Mouse (Mus musculus): ENCODE data around the gene Capza1. TPM values are rescaled to one million over a fixed set of nuclear protein-coding genes. Genes with fewer than 3 reads are reported as not detected.

Capza1 gene
- total and polyA plus RNA-seq, 3 experiments: 60.2 to 141 (median 135) TPM

GRCm38 (mm10) chr3:104896141-104896540, 31.8 kb upstream of the Capza1 start:
- Histone ChIP-seq H3K27ac (ENCODE audit: control insufficient read depth, low read depth, low read length) (no peak overlapping the region), H3K9me3 (replicated peaks; ENCODE audit: insufficient read depth, low read length) (no peaks in the 10 kb centered on the region), H3K4me1 (ENCODE audit: control insufficient read depth in 1 of 2, insufficient read depth in 2 of 2, low read length in 2 of 2) (no peaks in the 10 kb centered on the region), H3K27me3 (ENCODE audit: control insufficient read depth in 1 of 2, insufficient read depth in 2 of 2, low read length in 2 of 2) (no peaks in the 10 kb centered on the region), H3K9ac (ENCODE audit: control insufficient read depth, low read depth, low read length, poor library complexity, severe bottlenecking) (no peak overlapping the region), H3K79me2 (ENCODE audit: control insufficient read depth, insufficient read depth, low read length, poor library complexity) (no peaks in the 10 kb centered on the region), H3K36me3 (ENCODE audit: control insufficient read depth in 1 of 2, insufficient read depth in 2 of 2, low read length in 2 of 2) (no peaks in the 10 kb centered on the region; a peak in 1 of 4 replicates), H3K4me3 (ENCODE audit: control insufficient read depth in 1 of 2, insufficient read depth in 1 of 2, low read depth in 2 of 2, low read length in 2 of 2) (no peak overlapping the region)
- no peak for TF ChIP-seq CHD2 (IDR thresholded peaks at IDR 0.05; ENCODE audit: low read length)
- no peak for TF ChIP-seq TCF12 (IDR thresholded peaks at IDR 0.05; ENCODE audit: low read depth, low read length)
- TF ChIP-seq CHD1 (IDR thresholded peaks at IDR 0.05; ENCODE audit: low read depth, low read length): no peak
- no peak for TF ChIP-seq ELF1 (IDR thresholded peaks at IDR 0.05; ENCODE audit: low read depth, low read length)
- TF ChIP-seq MYB (IDR thresholded peaks at IDR 0.05; ENCODE audit: low read depth, low read length): no peak
- no peak for TF ChIP-seq MEF2A (IDR thresholded peaks at IDR 0.05; ENCODE audit: extremely low read depth, insufficient replicate concordance, low read depth, low read length, poor library complexity, severe bottlenecking)
- TF ChIP-seq POLR2A (IDR thresholded peaks at IDR 0.05; ENCODE audit: control insufficient read depth in 1 of 2, insufficient read depth in 1 of 2, low read depth in 1 of 2, low read length in 2 of 2, poor library complexity in 1 of 2): no peak
- no peak for DNase-seq (ENCODE audit: low read depth, low spot score)

GRCm38 (mm10) chr3:104888585-104888984, 24.3 kb upstream of the Capza1 start:
- Histone ChIP-seq H3K27me3 (ENCODE audit: control insufficient read depth in 1 of 2, insufficient read depth in 2 of 2, low read length in 2 of 2) (no peaks in the 10 kb centered on the region), H3K4me1 (ENCODE audit: control insufficient read depth in 1 of 2, insufficient read depth in 2 of 2, low read length in 2 of 2) (no peaks in the 10 kb centered on the region), H3K36me3 (ENCODE audit: control insufficient read depth in 1 of 2, insufficient read depth in 2 of 2, low read length in 2 of 2) (peaks cover 0 to 1% of the 10 kb centered on the region in 2 experiments; a peak in 1 of 4 replicates), H3K27ac (ENCODE audit: control insufficient read depth, low read depth, low read length) (no peak overlapping the region), H3K79me2 (ENCODE audit: control insufficient read depth, insufficient read depth, low read length, poor library complexity) (no peaks in the 10 kb centered on the region), H3K4me3 (ENCODE audit: control insufficient read depth in 1 of 2, insufficient read depth in 1 of 2, low read depth in 2 of 2, low read length in 2 of 2) (no peak overlapping the region), H3K9ac (ENCODE audit: control insufficient read depth, low read depth, low read length, poor library complexity, severe bottlenecking) (no peak overlapping the region), H3K9me3 (replicated peaks; ENCODE audit: insufficient read depth, low read length) (no peaks in the 10 kb centered on the region)
- no peak for TF ChIP-seq SIN3A (IDR thresholded peaks at IDR 0.05; ENCODE audit: low read length)
- no peak for TF ChIP-seq SMC3 (IDR thresholded peaks at IDR 0.05; ENCODE audit: low read depth, low read length)
- TF ChIP-seq RAD21 (IDR thresholded peaks at IDR 0.05; ENCODE audit: low read depth, low read length): no peak
- TF ChIP-seq MAFK (IDR thresholded peaks at IDR 0.05; ENCODE audit: borderline replicate concordance, low read depth, low read length): no peak
- no peak for TF ChIP-seq MAX (IDR thresholded peaks at IDR 0.05; ENCODE audit: low read length)
- no peak for TF ChIP-seq ETS1 (IDR thresholded peaks at IDR 0.05; ENCODE audit: low read depth, low read length)
- no peak for TF ChIP-seq POLR2A (IDR thresholded peaks at IDR 0.05; ENCODE audit: control insufficient read depth in 1 of 2, insufficient read depth in 1 of 2, low read depth in 1 of 2, low read length in 2 of 2, poor library complexity in 1 of 2)
- no peak for TF ChIP-seq HCFC1 (IDR thresholded peaks at IDR 0.05; ENCODE audit: low read depth, low read length)
- TF ChIP-seq UBTF (IDR thresholded peaks at IDR 0.05; ENCODE audit: borderline replicate concordance, insufficient read depth, low read depth, low read length): no peak
- no peak for TF ChIP-seq POLR2AphosphoS5 (IDR thresholded peaks at IDR 0.05; ENCODE audit: borderline replicate concordance, low read depth, low read length)
- no peak for DNase-seq (ENCODE audit: low read depth, low spot score)

Data from MEL (cell line).